Mouse (Mus musculus): ENCODE measurements at regions not wholly inside any gene's neighbourhood (a gene's known extent, or its start where the extent isn't known, plus 50 kb on each side); places are given as distances from the start of the nearest gene placed in this dataset.
"Not testable (repeated sequence)": the region's sequence is repeated elsewhere in the genome, so short reads cannot be mapped to it uniquely, and the experiment has no call there.

DNA sequence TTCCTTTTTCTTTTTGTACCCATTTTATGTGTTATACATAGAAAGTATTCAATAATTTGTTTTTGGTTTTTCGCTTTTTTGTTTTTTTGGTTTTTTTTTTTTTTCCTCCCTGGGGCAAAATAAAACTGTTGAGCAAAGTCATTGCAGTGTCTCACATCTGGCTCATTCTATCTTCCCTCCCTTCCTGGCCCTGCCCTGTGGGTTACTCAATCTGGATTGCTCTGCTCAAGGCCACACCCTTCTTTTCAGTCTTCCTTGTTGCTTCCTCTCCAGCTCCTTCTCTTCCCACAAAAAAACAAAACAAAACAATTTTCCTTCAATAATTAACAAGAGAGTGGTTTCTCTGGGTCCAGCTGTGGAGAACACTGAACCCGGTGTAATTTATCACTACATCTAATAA, 113.2 kb downstream of the Mfap3l start:
- H3K9me3 ChIP-seq (ENCODE audit: low read length) = no peaks in the 10 kb centered on the region
- H3K9ac ChIP-seq (replicated peaks; ENCODE audit: low read length, poor library complexity, severe bottlenecking) = no peak overlapping the region
- TF ChIP-seq CTCF (IDR thresholded peaks at IDR 0.05) = no peak
- no peak overlapping the region for H3K4me2 ChIP-seq (ENCODE audit: low read depth, low read length, poor library complexity, severe bottlenecking)
- no peaks in the 10 kb centered on the region for H3K36me3 ChIP-seq (ENCODE audit: insufficient read depth, low read length)
- H3K4me3 ChIP-seq (ENCODE audit: low read depth, low read length) = no peak overlapping the region
- no peak overlapping the region for H3K27ac ChIP-seq (ENCODE audit: low read depth, low read length)
- WGBS = 91% methylated on average over 2 of the region's 2 CpGs
- no peaks in the 10 kb centered on the region for H3K4me1 ChIP-seq (ENCODE audit: insufficient read depth, low read length)
- no peaks in the 10 kb centered on the region for H3K27me3 ChIP-seq (ENCODE audit: insufficient read depth, low read length)
- ATAC-seq (ENCODE audit: low FRiP score) (no peak), DNase-seq (ENCODE audit: low spot score) (no peak)

DNA sequence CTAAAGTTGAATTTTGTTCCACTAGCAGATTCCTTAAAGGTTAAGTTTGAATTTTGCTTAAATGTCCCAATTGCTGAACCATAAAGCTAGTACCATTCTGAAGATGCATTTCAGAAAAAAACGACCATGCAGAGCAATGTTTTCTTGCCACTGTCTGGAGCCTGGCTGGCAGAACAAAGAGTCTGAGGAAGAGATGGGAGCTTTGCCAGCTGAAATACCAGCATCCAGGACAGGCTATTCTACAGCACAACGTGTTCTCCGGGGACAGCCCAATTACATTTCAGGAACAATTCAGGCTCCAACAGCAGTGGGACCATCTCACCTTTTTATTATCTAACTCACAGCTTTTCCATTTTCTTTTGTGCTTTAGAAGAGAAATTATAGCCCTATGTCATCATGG, 113.9 kb downstream of the Mfap3l start:
- H3K9me3 ChIP-seq (ENCODE audit: low read length) = no peaks in the 10 kb centered on the region
- no peak overlapping the region for H3K4me3 ChIP-seq (ENCODE audit: low read depth, low read length)
- no peak for TF ChIP-seq CTCF (IDR thresholded peaks at IDR 0.05)
- ATAC-seq (ENCODE audit: low FRiP score) (no peak), DNase-seq (ENCODE audit: low spot score) (peak; percentile 6)
- no peaks in the 10 kb centered on the region for H3K36me3 ChIP-seq (ENCODE audit: insufficient read depth, low read length)
- H3K4me1 ChIP-seq (ENCODE audit: insufficient read depth, low read length) = no peaks in the 10 kb centered on the region
- no peak overlapping the region for H3K27ac ChIP-seq (ENCODE audit: low read depth, low read length)
- 49% methylated on average over 3 of the region's 3 CpGs for WGBS
- no peak overlapping the region for H3K9ac ChIP-seq (replicated peaks; ENCODE audit: low read length, poor library complexity, severe bottlenecking)
- no peak overlapping the region for H3K4me2 ChIP-seq (ENCODE audit: low read depth, low read length, poor library complexity, severe bottlenecking)
- H3K27me3 ChIP-seq (ENCODE audit: insufficient read depth, low read length) = no peaks in the 10 kb centered on the region

DNA sequence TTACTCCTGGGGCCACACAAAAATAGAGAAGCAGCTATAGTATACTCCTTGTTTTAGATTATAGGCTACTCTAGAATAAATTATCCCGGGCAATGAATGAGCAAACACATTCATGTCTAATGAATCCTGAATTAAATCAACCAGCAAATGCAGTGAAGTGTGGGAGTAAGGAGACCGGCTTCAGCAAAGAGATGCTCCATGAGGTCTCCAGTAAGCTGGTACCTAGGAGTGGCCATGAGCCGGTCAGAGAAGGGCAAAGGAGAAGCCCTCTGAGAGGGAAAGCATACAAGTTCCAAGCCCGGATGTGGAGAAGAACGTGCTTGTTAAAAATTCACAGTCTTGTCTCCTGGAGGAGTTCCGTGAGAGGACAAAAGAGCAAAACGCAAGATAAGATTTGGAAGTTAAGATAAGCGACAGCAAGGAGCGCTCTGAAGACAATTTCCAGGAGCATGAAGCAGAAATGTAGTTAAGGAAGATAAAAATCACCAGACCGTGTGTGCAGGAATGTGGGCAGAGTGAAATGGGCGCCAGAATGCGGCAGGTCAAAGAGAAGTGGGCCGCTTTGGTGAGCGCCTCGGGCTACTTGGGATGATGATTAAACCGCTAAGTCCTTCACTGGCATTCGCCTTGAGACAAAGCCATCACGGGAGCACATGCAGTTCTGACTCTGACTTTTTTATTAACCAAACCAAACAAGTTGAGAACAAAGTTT, 123.2 kb downstream of the Mfap3l start:
- no peak for TF ChIP-seq CTCF (IDR thresholded peaks at IDR 0.05)
- no peak overlapping the region for H3K4me2 ChIP-seq (ENCODE audit: low read depth, low read length, poor library complexity, severe bottlenecking)
- no peak for ATAC-seq (ENCODE audit: low FRiP score)

DNA sequence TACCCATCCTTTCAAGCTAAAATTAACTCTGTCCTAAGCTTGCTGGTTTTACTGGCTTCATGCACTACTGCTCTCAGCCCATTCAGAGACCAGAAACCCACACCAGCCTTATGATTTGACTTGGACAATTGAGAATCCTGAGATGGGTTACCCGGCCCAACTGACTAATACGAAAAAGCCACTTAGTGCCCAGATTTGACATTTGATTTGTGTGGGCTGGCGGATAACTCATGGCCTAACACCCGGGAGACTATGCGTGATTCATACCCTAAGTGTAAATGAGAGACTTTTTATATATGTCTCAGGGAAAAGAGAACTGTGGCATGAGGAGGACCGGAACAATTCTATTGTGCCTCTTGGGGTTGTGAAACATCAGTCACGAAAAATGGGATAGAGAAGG, 126.3 kb upstream of the Hpf1 start:
- Histone ChIP-seq H3K4me2 (ENCODE audit: low read depth, low read length, poor library complexity, severe bottlenecking) (no peak overlapping the region), H3K4me1 (ENCODE audit: insufficient read depth, low read length) (no peaks in the 10 kb centered on the region), H3K4me3 (ENCODE audit: low read depth, low read length) (no peak overlapping the region), H3K9ac (replicated peaks; ENCODE audit: low read length, poor library complexity, severe bottlenecking) (no peak overlapping the region), H3K36me3 (ENCODE audit: insufficient read depth, low read length) (no peaks in the 10 kb centered on the region), H3K27me3 (ENCODE audit: insufficient read depth, low read length) (no peaks in the 10 kb centered on the region), H3K27ac (ENCODE audit: low read depth, low read length) (no peak overlapping the region), H3K9me3 (ENCODE audit: low read length) (no peaks in the 10 kb centered on the region)
- TF ChIP-seq CTCF (IDR thresholded peaks at IDR 0.05) = no peak
- ATAC-seq (ENCODE audit: low FRiP score) = no peak
- WGBS = 92% methylated on average over 7 of the region's 7 CpGs
- no peak for DNase-seq (ENCODE audit: low spot score)

More for the DNA sequence above, 123.2 kb downstream of the Mfap3l start:
- H3K4me1 ChIP-seq (ENCODE audit: insufficient read depth, low read length) = no peaks in the 10 kb centered on the region
- no peaks in the 10 kb centered on the region for H3K9me3 ChIP-seq (ENCODE audit: low read length)
- no peak overlapping the region for H3K9ac ChIP-seq (replicated peaks; ENCODE audit: low read length, poor library complexity, severe bottlenecking)
- H3K4me3 ChIP-seq (ENCODE audit: low read depth, low read length) = no peak overlapping the region
- no peaks in the 10 kb centered on the region for H3K27me3 ChIP-seq (ENCODE audit: insufficient read depth, low read length)
- H3K36me3 ChIP-seq (ENCODE audit: insufficient read depth, low read length) = no peaks in the 10 kb centered on the region
- no peak overlapping the region for H3K27ac ChIP-seq (ENCODE audit: low read depth, low read length)
- WGBS = 85% methylated on average over 18 of the region's 18 CpGs
- DNase-seq (ENCODE audit: low spot score) = no peak

DNA sequence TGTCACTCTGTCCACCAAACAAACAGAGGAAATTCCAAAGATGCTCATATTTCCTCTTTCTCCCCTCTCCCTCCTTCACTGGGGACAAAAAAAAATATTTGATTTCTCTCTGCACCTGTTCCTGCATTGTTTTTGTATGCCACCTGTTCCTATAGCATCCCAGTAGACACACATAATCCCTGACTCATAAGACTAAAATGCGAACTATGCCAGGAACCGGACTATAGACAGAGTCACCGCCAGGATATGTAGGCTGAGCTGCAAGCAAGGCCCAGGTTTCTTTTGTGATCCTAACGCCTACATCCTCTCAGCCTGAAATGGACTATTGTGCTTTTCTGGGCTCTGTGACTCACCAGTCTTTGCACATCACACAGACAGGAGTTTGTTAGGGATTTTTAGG, 116.9 kb upstream of the Hpf1 start:
- DNase-seq (ENCODE audit: low spot score) = no peak
- no peak overlapping the region for H3K4me3 ChIP-seq (ENCODE audit: low read depth, low read length)
- no peak overlapping the region for H3K4me2 ChIP-seq (ENCODE audit: low read depth, low read length, poor library complexity, severe bottlenecking)
- no peaks in the 10 kb centered on the region for H3K36me3 ChIP-seq (ENCODE audit: insufficient read depth, low read length)
- 70% methylated on average over 4 of the region's 4 CpGs for WGBS
- H3K9ac ChIP-seq (replicated peaks; ENCODE audit: low read length, poor library complexity, severe bottlenecking) = no peak overlapping the region
- H3K4me1 ChIP-seq (ENCODE audit: insufficient read depth, low read length) = no peaks in the 10 kb centered on the region
- no peaks in the 10 kb centered on the region for H3K27me3 ChIP-seq (ENCODE audit: insufficient read depth, low read length)
- H3K27ac ChIP-seq (ENCODE audit: low read depth, low read length) = no peak overlapping the region
- no peak for ATAC-seq (ENCODE audit: low FRiP score)
- TF ChIP-seq CTCF (IDR thresholded peaks at IDR 0.05) = no peak
- H3K9me3 ChIP-seq (ENCODE audit: low read length) = no peaks in the 10 kb centered on the region

DNA sequence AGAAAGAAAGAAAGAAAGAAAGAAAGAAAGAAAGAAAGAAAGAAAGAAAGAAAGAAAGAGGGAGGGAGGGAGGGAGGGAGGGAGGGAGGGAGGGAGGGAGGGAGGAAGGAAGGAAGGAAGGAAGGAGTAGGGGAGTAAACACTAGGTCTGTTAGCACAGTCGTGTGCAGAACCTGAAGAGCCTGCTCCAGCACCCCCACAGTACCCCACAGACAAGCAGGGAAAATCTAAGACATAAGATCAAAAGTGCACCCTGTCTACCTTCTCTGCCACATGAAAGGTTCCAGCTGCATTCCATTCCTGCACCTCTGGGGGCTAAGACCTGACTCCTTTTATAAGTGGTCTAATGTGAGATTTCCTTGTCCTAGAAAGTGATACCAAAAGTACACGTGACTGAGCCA, 114.0 kb upstream of the Hpf1 start:
- H3K36me3 ChIP-seq (ENCODE audit: insufficient read depth, low read length); H3K9me3 ChIP-seq (ENCODE audit: low read length); H3K27me3 ChIP-seq (ENCODE audit: insufficient read depth, low read length); H3K4me3 ChIP-seq (ENCODE audit: low read depth, low read length); H3K4me2 ChIP-seq (ENCODE audit: low read depth, low read length, poor library complexity, severe bottlenecking); H3K4me1 ChIP-seq (ENCODE audit: insufficient read depth, low read length); DNase-seq (ENCODE audit: low spot score); H3K9ac ChIP-seq (replicated peaks; ENCODE audit: low read length, poor library complexity, severe bottlenecking); H3K27ac ChIP-seq (ENCODE audit: low read depth, low read length); ATAC-seq (ENCODE audit: low FRiP score): not testable (repeated sequence)
- WGBS = 64% methylated on average over 2 of the region's 2 CpGs

All from midbrain, postnatal 0 days (tissue).